Comparison of ENCODE assay signal across 21 mouse cellular contexts in genomic region chr1:186804451-186804850, GRCm38 (mm10). TPM values are rescaled to one million over a fixed set of nuclear protein-coding genes. Genes with fewer than 3 reads are reported as not detected.
A peak's percentile ranks its signal among the peaks of the same experiment; 100 is the strongest.
DNase-seq lines count a peak whose midpoint lies in the region; ATAC-seq and TF ChIP-seq lines count a peak whose summit lies in the region.
"Had no signal": no experiment of that assay in that cellular context is flagged by ENCODE, and none has a peak within 500 bp of the region (broad histone marks: within the 10 kb centered on the region; RNA-seq: fewer than 3 reads in every experiment).

No protein-coding gene starts in this region.

- no peak overlapping the region for H3K4me2 ChIP-seq in intestine, embryonic 14.5 days (ENCODE audit: low read length)
- no peak overlapping the region for H3K4me2 ChIP-seq in intestine, embryonic 15.5 days (replicated peaks)
- no peak overlapping the region for H3K4me2 ChIP-seq in liver, embryonic 12.5 days
- no peak overlapping the region for H3K4me2 ChIP-seq in liver, postnatal 0 days (ENCODE audit: low read depth, low read length)
- no peak overlapping the region for H3K4me2 ChIP-seq in liver, embryonic 11.5 days

- no peak for TF ChIP-seq EP300 in liver, postnatal 0 days (IDR thresholded peaks at IDR 0.05; ENCODE audit: low read depth)

- H3K9me3 ChIP-seq in intestine, embryonic 14.5 days (ENCODE audit: control insufficient read depth, low read length) = no peaks in the 10 kb centered on the region
- H3K9me3 ChIP-seq in intestine, embryonic 15.5 days = no peaks in the 10 kb centered on the region
- no peaks in the 10 kb centered on the region for H3K9me3 ChIP-seq in liver, embryonic 12.5 days (replicated peaks)
- H3K9me3 ChIP-seq in liver, postnatal 0 days (ENCODE audit: low read length) = no peaks in the 10 kb centered on the region
- H3K9me3 ChIP-seq in liver, embryonic 11.5 days (ENCODE audit: control insufficient read depth, low read length) = no peaks in the 10 kb centered on the region

- H3K9ac ChIP-seq in intestine, embryonic 14.5 days (ENCODE audit: low read length) = no peak overlapping the region
- H3K9ac ChIP-seq in intestine, embryonic 15.5 days = no peak overlapping the region
- no peak overlapping the region for H3K9ac ChIP-seq in liver, adult 2 months (ENCODE audit: low read depth, low read length)
- H3K9ac ChIP-seq in liver, embryonic 12.5 days = no peak overlapping the region
- H3K9ac ChIP-seq in liver, postnatal 0 days (replicated peaks) = no peak overlapping the region
- no peak overlapping the region for H3K9ac ChIP-seq in liver, embryonic 11.5 days (ENCODE audit: low read depth, low read length)

- no peak overlapping the region for H3K4me3 ChIP-seq in intestine, embryonic 14.5 days (ENCODE audit: low read depth, low read length)
- no peak overlapping the region for H3K4me3 ChIP-seq in intestine, embryonic 15.5 days (replicated peaks)
- no peak overlapping the region for H3K4me3 ChIP-seq in liver, adult 2 months (ENCODE audit: insufficient read depth, low read depth, low read length)
- no peak overlapping the region for H3K4me3 ChIP-seq in liver, embryonic 12.5 days
- H3K4me3 ChIP-seq in liver, postnatal 0 days (ENCODE audit: low read depth, low read length) = no peak overlapping the region
- no peak overlapping the region for H3K4me3 ChIP-seq in liver, embryonic 11.5 days (ENCODE audit: low read depth, low read length)

- TF ChIP-seq CTCF in liver, adult 2 months (IDR thresholded peaks at IDR 0.05; ENCODE audit: low read depth, low read length) = no peak
- no peak for TF ChIP-seq CTCF in liver, postnatal 0 days (IDR thresholded peaks at IDR 0.05; ENCODE audit: low read depth)

- no peaks in the 10 kb centered on the region for H3K27me3 ChIP-seq in intestine, embryonic 14.5 days (replicated peaks; ENCODE audit: control insufficient read depth, insufficient read depth, low read length)
- no peaks in the 10 kb centered on the region for H3K27me3 ChIP-seq in intestine, embryonic 15.5 days (replicated peaks)
- H3K27me3 ChIP-seq in liver, adult 2 months (ENCODE audit: control insufficient read depth, insufficient read depth, low read length) = no peaks in the 10 kb centered on the region; the same call in 1 of the 2 replicates
- H3K27me3 ChIP-seq in liver, embryonic 12.5 days (replicated peaks) = no peaks in the 10 kb centered on the region
- H3K27me3 ChIP-seq in liver, postnatal 0 days (ENCODE audit: insufficient read depth, low read length) = no peaks in the 10 kb centered on the region
- H3K27me3 ChIP-seq in liver, embryonic 11.5 days (replicated peaks; ENCODE audit: control insufficient read depth, insufficient read depth, low read length) = no peaks in the 10 kb centered on the region; the same call in 1 of the 2 replicates
- H3K27me3 ChIP-seq: CH12.LX, Patski had no signal

- no peaks in the 10 kb centered on the region for H3K36me3 ChIP-seq in intestine, embryonic 14.5 days (ENCODE audit: control insufficient read depth, insufficient read depth, low read length)
- H3K36me3 ChIP-seq in intestine, embryonic 15.5 days = no peaks in the 10 kb centered on the region
- no peaks in the 10 kb centered on the region for H3K36me3 ChIP-seq in liver, adult 2 months (ENCODE audit: control insufficient read depth, insufficient read depth, low read length)
- no peaks in the 10 kb centered on the region for H3K36me3 ChIP-seq in liver, embryonic 12.5 days
- H3K36me3 ChIP-seq in liver, postnatal 0 days (replicated peaks; ENCODE audit: insufficient read depth, low read length) = no peaks in the 10 kb centered on the region
- H3K36me3 ChIP-seq in liver, embryonic 11.5 days (ENCODE audit: control insufficient read depth, insufficient read depth, low read length) = no peaks in the 10 kb centered on the region
- H3K36me3 ChIP-seq: G1E had no signal

- peak; percentile 16 for DNase-seq in intestine, embryonic 14.5 days (ENCODE audit: low spot score)
- DNase-seq in liver, adult 2 months (ENCODE audit: extremely low read depth, low read depth, low spot score) = peak; percentile 98
- DNase-seq in liver, postnatal 0 days = no peak
- no peak for DNase-seq in liver, embryonic 11.5 days (ENCODE audit: low spot score)
- DNase-seq: adrenal gland, adult 2 months; adrenal gland, adult 8-10 months; adrenal gland, postnatal 10 days; adrenal gland, postnatal 14 days; adrenal gland, postnatal 25 days; adrenal gland, postnatal 36 days; B cell, adult 2 months; cerebellum, adult 11 months; cerebellum, adult 11-12 months; cerebellum, adult 18-20 months had no signal

- ATAC-seq in intestine, embryonic 14.5 days (replicated peaks; ENCODE audit: low FRiP score, low TSS enrichment, low read depth) = no peak
- no peak for ATAC-seq in intestine, embryonic 15.5 days
- no peak for ATAC-seq in liver, embryonic 12.5 days
- 0 out of 2 replicates have a peak, but pooled peaks have one; percentile 12 for ATAC-seq in liver, postnatal 0 days
- no peak for ATAC-seq in liver, embryonic 11.5 days (replicated peaks; ENCODE audit: low FRiP score)
- ATAC-seq: activated CD4-positive, CD25-positive, alpha-beta regulatory T cell, adult 4 months; CD4-positive, CD25-positive, alpha-beta regulatory T cell, adult 4 months; Patski had no signal

- no peak overlapping the region for H3K27ac ChIP-seq in intestine, embryonic 14.5 days (ENCODE audit: low read depth)
- no peak overlapping the region for H3K27ac ChIP-seq in intestine, embryonic 15.5 days
- H3K27ac ChIP-seq in liver, adult 2 months (replicated peaks; ENCODE audit: insufficient read depth, low read depth, low read length) = no peak overlapping the region
- no peak overlapping the region for H3K27ac ChIP-seq in liver, embryonic 12.5 days
- no peak overlapping the region for H3K27ac ChIP-seq in liver, postnatal 0 days (ENCODE audit: low read depth)
- H3K27ac ChIP-seq in liver, embryonic 11.5 days (ENCODE audit: low read depth, low read length) = no peak overlapping the region

- H3K4me1 ChIP-seq in intestine, embryonic 14.5 days (replicated peaks; ENCODE audit: control insufficient read depth, insufficient read depth, low read length) = no peaks in the 10 kb centered on the region
- no peaks in the 10 kb centered on the region for H3K4me1 ChIP-seq in intestine, embryonic 15.5 days (replicated peaks)
- H3K4me1 ChIP-seq in liver, adult 2 months (ENCODE audit: control insufficient read depth, insufficient read depth, low read length) = no peaks in the 10 kb centered on the region; the same call in 1 of the 2 replicates
- no peaks in the 10 kb centered on the region for H3K4me1 ChIP-seq in liver, embryonic 12.5 days
- H3K4me1 ChIP-seq in liver, postnatal 0 days (ENCODE audit: insufficient read depth) = no peaks in the 10 kb centered on the region
- H3K4me1 ChIP-seq in liver, embryonic 11.5 days (replicated peaks; ENCODE audit: control insufficient read depth, insufficient read depth, low read length) = no peaks in the 10 kb centered on the region

- no peaks in the 10 kb centered on the region for H3K79me2 ChIP-seq in liver, adult 2 months (ENCODE audit: control insufficient read depth, insufficient read depth, low read length)

- WGBS in intestine, embryonic 14.5 days = 86% methylated on average over 5 of the region's 5 CpGs
- 82% methylated on average over 5 of the region's 5 CpGs for WGBS in intestine, embryonic 15.5 days
- WGBS in liver, adult 2 months = 29% methylated on average over 5 of the region's 5 CpGs
- WGBS in liver, embryonic 12.5 days (ENCODE audit: insufficient replicate concordance) = 65% methylated on average over 5 of the region's 5 CpGs
- WGBS in liver, postnatal 0 days (ENCODE audit: insufficient replicate concordance) = 60% methylated on average over 5 of the region's 5 CpGs
- WGBS in liver, embryonic 11.5 days = 78% methylated on average over 5 of the region's 5 CpGs

- TF ChIP-seq POLR2A in liver, adult 2 months (IDR thresholded peaks at IDR 0.05; ENCODE audit: extremely low read depth, insufficient read depth, low read length) = no peak

RNA-seq across cellular contexts. Expression of gene Rrp15, which starts 55.3 kb away (rescaled TPM):
- 76.4 and 85.1 TPM in 2 replicates for polyA plus RNA-seq in intestine, embryonic 14.5 days (2014; fragmentation: Nextera tagmentation; extraction: Ambion mirVana)
- polyA plus RNA-seq in intestine, embryonic 15.5 days (2015; fragmentation: Nextera tagmentation; extraction: Ambion mirVana) = 66.2 and 69.9 TPM in 2 replicates
- total RNA-seq in liver, adult 2 months (2014; rRNA removed) = 7.1 and 10.6 TPM in 2 replicates
- 2.3 and 2.6 TPM in 2 replicates for polyA plus RNA-seq in liver, adult 2 months (2012; rRNA removed)
- polyA plus RNA-seq in liver, embryonic 12.5 days (2016; fragmentation: Nextera tagmentation; extraction: Ambion mirVana) = 63.0 and 68.5 TPM in 2 replicates
- polyA plus RNA-seq in liver, postnatal 0 days (2015; fragmentation: Nextera tagmentation; extraction: Ambion mirVana) = 22.1 and 22.4 TPM in 2 replicates
- polyA plus RNA-seq in liver, embryonic 11.5 days (2014; fragmentation: Nextera tagmentation; extraction: Ambion mirVana) = 100 and 110 TPM in 2 replicates

Comparison
In these comparisons a context has a peak if more than half of its experiments do, and no peak if none do; other contexts are left out.
1. DNase-seq: peak in intestine, embryonic 14.5 days (single experiment) and liver, adult 2 months (single experiment); none in liver, postnatal 0 days (single experiment) and liver, embryonic 11.5 days (single experiment).